Mouse (Mus musculus): Measurements from ENCODE around the gene 4930583I09Rik.

4930583I09Rik gene

GRCm38 (mm10) chr17:64792623-64793022, 43.2 kb downstream of the 4930583I09Rik start:
- no peak for DNase-seq

GRCm38 (mm10) chr17:64792076-64792475, 43.8 kb downstream of the 4930583I09Rik start:
- DNase-seq = no peak

DNA sequence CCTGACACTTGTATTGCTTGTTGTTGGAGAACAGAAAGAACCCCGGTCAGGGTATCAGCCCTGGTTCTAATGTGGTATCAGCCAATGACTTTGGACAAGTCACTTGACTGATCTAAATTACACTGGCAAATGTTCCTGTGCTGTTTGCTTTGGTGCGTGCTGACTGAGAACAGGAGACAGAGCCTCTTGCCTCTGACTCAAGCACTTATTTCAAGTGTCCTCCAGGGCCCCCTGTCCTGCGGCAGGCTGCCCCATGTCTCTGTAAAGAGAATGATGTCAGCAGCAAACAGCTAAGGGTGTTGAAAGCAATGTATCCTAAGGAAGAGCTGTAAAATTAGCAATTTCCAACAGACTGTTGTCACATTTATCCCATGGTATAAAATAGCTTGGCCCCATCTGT, 46.7 kb downstream of the 4930583I09Rik start:
- DNase-seq = no peak

- DNase-seq = no peak
Measured at GRCm38 (mm10) chr17:64788301-64788700, 47.6 kb downstream of the 4930583I09Rik start.

- no peak for DNase-seq
Measured at GRCm38 (mm10) chr17:64785961-64786360, 49.9 kb downstream of the 4930583I09Rik start.

All from liver (tissue).